Mouse (Mus musculus) adipocyte (in vitro differentiated cells): Measurements from ENCODE around the gene Dbh.

Experiments
- DNase-seq: peaks from one replicate; pipeline ENCODE4 v3.0.0-alpha.2; 2016; ENCODE audit warnings: low spot score

Dbh gene

DNA sequence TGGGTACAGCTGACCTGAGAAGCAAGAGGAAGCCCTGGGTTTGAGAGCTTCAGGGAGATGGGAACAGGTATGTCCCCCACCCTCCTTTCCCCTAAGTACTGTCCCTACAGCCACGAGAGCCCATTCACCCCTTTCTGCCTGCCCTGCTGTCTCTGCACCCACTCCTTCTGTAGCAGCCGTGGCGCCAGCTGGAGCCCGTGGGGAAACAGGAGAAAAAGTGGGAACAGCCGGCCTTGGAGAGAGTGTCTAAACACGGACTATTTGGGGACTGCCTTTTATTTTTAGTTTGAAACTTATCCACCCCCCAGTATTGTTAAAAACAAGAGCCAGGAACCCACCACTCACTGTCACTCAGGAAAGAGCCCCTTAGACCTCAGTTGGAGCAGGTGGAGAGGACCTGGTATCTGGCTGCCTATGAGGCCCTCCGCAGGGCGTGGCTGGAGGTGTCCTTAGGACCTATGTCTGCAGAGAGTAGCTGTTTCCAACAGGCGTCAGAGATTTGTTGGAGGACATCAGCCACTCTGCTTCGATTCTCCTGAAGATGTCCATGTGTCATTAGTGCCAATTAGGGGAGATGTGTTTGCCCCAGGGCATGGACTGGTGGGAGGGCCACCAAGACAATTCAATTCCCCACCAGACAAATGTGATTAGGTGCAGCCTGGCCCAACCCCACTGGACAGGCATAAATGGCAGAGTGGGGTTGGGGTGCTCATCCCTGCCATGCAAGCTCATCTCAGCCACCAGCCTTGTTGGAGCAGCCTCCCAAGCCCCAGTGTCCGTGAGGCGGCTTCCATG is at the start of gene Dbh:
Gene Dbh, plus strand, starts transcription at position 438 of the 795 bp plus-strand sequence.
- DNase-seq, result no peak

GRCm38 (mm10) chr2:27118452-27118851 is 46.6 kb upstream of the Dbh start:
- DNase-seq, result no peak

DNA sequence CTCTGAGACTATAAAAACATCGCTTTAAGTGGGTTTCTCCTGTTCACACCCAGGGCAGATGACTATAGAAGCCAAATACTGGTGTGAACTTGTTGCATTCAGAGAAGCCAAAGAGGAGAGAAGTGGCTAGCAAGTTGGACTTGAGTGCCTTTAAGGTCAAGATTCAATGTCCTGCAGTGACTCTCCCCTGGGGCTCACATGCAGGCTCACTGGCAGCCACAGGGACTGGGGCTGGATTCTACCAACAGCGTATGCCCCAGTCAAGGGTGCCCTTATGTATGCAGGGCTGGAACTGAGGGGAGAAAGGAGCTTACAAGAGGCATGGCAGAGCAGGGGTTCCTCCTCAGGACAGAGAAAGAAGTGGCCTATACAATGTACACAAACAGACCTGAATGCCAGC is 45.3 kb upstream of the Dbh start:
- peak; percentile 74 for DNase-seq

GRCm38 (mm10) chr2:27120241-27120641 is 44.8 kb upstream of the Dbh start:
- peak; percentile 65 for DNase-seq

GRCm38 (mm10) chr2:27121626-27122355 is 43.2 kb upstream of the Dbh start:
- peak; percentile 11 for DNase-seq

GRCm38 (mm10) chr2:27122578-27122977 is 42.5 kb upstream of the Dbh start:
- no peak for DNase-seq

DNA sequence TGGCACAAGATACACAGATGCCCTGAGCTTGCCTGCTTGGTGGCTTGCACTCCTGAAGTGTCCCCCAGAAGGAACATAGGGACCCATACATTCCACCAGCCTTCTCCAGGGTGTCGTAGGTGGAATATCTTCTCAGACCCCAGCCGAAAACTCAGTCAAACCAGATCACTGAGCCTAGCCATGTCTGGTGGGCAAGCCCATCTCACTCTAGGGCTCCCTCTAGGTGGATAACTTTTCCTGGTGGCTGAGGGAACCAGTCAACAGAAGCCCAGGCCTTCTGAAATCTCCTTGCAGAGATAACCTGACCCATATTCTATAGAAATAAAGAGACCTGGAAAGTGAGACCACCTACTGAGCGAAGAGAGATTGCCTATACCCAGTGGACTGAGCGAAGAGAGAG is 41.9 kb upstream of the Dbh start:
- DNase-seq, result no peak

DNA sequence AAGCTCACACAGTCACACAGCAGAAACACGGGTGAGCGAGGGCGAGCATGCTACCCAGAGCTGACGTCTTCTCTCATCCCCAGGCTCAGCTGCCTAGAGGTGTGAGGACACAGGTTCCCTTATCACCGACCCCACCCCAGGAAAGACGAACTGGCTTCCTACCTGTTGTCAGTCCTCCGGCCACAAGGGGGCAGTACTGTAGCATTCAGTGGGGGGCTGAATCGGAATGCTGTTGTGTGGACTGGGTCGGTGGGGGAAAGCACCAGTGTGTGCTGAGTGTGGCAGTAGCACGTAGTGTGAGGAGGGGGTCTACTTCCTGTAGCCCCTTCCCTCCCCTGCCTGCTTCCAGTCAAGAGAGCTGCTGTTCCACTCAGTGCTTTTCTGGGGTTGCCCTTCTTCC is 39.1 kb upstream of the Dbh start:
- peak; percentile 62 for DNase-seq

- no peak for DNase-seq
Measured at GRCm38 (mm10) chr2:27126496-27126895, 38.5 kb upstream of the Dbh start.

DNA sequence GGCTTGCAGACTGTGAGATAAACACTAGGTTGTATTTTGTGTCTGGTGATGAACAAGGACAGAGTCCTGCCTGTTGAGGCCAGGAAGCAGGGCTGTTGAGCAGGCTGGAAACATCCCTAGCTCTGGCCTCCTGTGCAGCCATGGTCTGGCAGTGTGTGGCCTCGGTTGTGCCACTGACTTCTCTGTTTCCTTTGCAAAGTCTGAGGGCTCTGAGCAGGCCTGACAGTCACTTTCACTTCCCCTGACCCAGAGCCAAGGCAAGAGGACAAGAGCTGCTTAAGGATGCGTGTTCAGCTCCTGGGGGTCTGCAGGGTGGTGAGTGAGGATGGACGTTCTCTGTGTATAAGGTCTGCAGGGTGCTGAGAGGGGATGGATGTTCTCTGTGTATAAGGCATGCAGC is 36.0 kb upstream of the Dbh start:
- DNase-seq, result no peak

GRCm38 (mm10) chr2:27135935-27136334 is 29.1 kb upstream of the Dbh start:
- no peak for DNase-seq

DNA sequence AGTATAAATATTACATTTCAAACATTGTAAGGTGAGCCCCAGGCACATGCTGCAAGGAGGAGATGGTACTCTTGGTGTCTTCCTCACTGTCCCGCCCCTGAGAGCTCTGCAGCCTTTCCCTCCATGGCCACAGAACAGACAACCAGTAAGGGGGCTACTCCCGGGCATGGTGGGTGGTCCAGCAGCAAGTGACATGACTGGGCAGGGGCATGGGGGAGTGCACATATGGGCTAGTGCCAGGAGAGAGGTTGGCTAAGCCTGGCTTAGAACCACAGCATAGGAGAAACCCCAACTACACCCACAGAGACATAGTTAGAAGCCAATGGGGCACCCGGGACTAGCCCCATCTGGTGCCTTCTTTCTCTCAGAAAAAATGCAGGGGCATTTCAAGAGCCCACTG is 28.7 kb upstream of the Dbh start:
- DNase-seq, result no peak

- DNase-seq, result no peak
Measured at GRCm38 (mm10) chr2:27136789-27137188, 28.2 kb upstream of the Dbh start.

DNA sequence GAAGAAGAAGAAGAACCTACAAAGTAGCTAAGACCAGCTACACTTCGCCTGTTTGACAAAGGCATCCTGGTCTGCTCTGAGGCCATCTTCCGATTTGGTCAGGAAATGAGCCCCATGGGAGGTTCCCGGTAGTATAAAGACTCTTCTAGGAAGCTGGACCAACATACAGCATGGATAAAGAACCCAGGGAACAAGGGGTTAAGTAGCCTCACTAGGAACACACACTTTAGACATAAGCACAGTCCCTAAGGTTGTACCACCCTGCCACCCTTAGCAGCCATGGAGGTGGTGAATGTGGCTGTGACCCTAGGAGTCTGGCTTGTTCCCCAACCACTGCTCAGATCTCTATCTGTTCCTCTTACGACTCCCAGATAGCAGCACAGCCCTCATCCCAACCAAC is 26.7 kb upstream of the Dbh start:
- DNase-seq, result no peak

DNA sequence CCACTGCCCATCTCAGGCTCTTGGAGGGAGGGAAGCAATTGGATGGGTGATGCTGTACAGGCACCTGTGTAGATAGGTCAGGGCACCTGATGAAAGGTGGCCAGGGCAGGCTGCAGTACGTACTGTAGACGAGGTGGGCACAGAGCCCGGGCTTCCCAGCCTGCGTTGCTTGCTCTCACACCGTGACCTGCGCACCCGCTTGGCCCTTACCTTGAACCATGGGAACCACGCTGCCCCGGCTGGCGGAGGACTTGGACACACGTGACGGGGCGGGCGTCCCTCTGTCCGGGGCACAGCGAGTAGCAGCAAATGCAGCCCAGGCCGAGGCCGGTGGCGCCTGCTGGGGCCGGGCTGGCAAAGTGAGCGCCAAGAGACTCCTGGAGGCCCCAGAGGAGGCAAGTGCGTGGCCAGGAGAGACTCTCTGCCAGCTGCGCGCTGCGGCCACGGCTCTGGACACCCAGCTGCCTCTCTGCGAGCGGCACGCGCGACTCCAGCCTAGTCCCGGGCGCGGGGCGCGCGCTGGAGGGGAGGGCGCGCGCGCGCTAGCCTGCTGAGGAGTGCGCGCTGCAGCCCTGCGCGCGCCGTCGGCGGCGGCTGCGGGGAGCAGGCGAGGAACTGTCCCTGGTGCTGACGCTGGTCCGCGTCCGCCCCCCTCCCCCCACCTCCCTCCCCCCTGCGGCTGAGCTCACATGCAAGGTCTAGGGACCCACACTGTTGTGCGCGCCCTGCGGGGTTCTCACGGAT is 22.9 kb upstream of the Dbh start, which contains the start of gene Fam163b:
Gene Fam163b, minus strand, starts transcription at position 542 of the 744 bp plus-strand sequence.
- DNase-seq, result no peak

GRCm38 (mm10) chr2:27144957-27145356 is 20.1 kb upstream of the Dbh start:
- no peak for DNase-seq

- no peak for DNase-seq
Measured at GRCm38 (mm10) chr2:27146840-27147239, 18.2 kb upstream of the Dbh start.

- DNase-seq, result no peak
Measured at GRCm38 (mm10) chr2:27149457-27149856, 15.6 kb upstream of the Dbh start.

- no peak for DNase-seq
Measured at GRCm38 (mm10) chr2:27154466-27155185, 10.4 kb upstream of the Dbh start.

DNA sequence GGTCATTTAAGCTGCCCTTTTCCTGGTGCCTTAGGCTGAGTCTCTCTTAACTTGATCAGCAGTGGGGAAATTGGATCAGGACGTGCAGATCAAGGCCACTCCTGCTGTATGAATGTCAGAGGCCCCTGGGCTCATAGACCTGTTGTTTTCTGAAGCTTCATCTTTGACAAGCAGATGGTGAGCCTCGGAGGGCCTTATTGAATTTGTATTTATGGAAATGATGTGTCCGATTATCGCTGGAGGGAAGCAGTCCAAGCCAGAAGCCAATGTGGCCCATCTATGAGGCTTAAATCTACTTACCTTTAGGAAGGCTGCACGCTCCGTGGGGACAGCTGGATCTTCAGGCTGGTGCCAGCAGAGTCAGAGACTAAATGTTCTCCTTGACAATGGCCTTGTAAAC is 8.4 kb upstream of the Dbh start:
- DNase-seq, result no peak

- DNase-seq, result no peak
Measured at GRCm38 (mm10) chr2:27161526-27161925, 3.5 kb upstream of the Dbh start.

- DNase-seq, result no peak
Measured at GRCm38 (mm10) chr2:27162656-27163055, 2.4 kb upstream of the Dbh start.
